Mouse (Mus musculus): ENCODE results near the gene Dppa2. TPM values are rescaled to one million over a fixed set of nuclear protein-coding genes. Genes with fewer than 3 reads are reported as not detected.
A peak's percentile ranks its signal among the peaks of the same experiment; 100 is the strongest.

The Dppa2 gene
- polyA plus RNA-seq, 1 experiment = not detected

DNA sequence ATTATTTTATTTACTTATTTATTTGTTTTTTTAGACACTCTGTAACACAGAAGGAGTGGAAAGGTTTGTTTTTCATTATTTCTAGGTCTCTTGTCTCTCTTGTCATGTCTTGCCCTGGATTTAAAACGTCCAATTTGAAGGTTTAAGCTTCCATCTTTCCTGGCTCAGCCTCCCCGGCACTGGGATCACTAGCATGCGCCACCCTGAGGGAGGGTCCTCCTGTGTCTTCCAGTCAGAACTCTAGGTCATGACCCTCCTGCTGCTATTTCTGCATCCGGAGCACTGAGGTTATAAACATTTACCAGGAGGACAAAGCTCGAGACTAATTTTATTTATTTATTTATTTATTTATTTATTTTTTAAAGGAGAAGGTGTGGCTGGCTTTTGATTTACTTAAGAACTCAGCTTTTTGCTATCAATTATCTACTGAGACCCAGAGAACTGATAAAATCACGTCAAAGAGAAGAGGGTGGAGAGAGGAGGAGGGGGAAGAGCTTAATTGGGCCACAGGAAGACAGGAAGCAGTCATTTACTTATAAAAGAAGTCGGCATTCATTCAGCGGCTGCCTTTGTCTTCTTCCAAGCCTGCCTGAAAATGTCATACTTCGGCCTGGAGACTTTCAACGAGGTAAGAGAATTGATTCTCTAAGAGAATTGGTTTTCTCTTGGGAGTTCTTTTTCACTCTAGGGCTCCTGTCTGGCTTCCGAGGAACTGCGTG lies 6.4 kb downstream of the Dppa2 start:
- WGBS = 78% methylated on average over 12 of the region's 12 CpGs
- Histone ChIP-seq H3K4me1 (ENCODE audit: control insufficient read depth, insufficient read depth, low read length) (no peaks in the 10 kb centered on the region), H3K27me3 (replicated peaks; ENCODE audit: control insufficient read depth, insufficient read depth, low read length) (no peaks in the 10 kb centered on the region), H3K4me3 (ENCODE audit: insufficient read depth, low read depth, low read length) (no peak overlapping the region), H3K36me3 (ENCODE audit: control insufficient read depth, insufficient read depth, low read length) (no peaks in the 10 kb centered on the region), H3K27ac (ENCODE audit: insufficient read depth, low read depth, low read length) (no peak overlapping the region)
- no peak for DNase-seq
- TF ChIP-seq POLR2A (IDR thresholded peaks at IDR 0.05; ENCODE audit: low read depth, low read length) = no peak
- no peak for TF ChIP-seq CTCF (conservative IDR thresholded peaks at IDR 0.05; ENCODE audit: insufficient read depth, insufficient read length, low read depth, low read length)

DNA sequence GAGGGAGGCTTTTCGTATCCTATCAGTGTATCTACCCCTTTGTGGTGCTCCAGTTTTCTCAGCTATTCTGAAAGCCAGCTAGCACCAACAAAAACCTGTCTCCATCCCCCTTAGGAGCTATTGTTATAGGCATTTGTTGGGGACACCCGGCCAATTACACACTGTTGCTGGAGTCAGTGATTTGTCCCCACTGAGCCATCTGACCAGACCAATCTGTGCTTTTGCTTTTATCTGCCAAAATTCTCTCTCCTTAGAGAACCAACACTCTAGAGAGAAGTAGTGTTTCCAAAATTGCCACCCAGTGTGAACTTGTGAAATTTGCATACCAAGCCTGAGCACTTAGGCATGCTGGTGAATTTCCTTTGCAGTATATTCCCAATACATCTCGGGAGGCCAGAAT lies 11.6 kb downstream of the Dppa2 start:
- H3K36me3 ChIP-seq (ENCODE audit: control insufficient read depth, insufficient read depth, low read length) = no peaks in the 10 kb centered on the region
- H3K27me3 ChIP-seq (replicated peaks; ENCODE audit: control insufficient read depth, insufficient read depth, low read length) = no peaks in the 10 kb centered on the region
- TF ChIP-seq POLR2A (IDR thresholded peaks at IDR 0.05; ENCODE audit: low read depth, low read length) (no peak), CTCF (conservative IDR thresholded peaks at IDR 0.05; ENCODE audit: insufficient read depth, insufficient read length, low read depth, low read length) (no peak)
- no peak for DNase-seq
- no peak overlapping the region for H3K27ac ChIP-seq (ENCODE audit: insufficient read depth, low read depth, low read length)
- WGBS = 91% methylated on average over 3 of the region's 3 CpGs
- H3K4me3 ChIP-seq (ENCODE audit: insufficient read depth, low read depth, low read length) = no peak overlapping the region
- no peaks in the 10 kb centered on the region for H3K4me1 ChIP-seq (ENCODE audit: control insufficient read depth, insufficient read depth, low read length)

DNA sequence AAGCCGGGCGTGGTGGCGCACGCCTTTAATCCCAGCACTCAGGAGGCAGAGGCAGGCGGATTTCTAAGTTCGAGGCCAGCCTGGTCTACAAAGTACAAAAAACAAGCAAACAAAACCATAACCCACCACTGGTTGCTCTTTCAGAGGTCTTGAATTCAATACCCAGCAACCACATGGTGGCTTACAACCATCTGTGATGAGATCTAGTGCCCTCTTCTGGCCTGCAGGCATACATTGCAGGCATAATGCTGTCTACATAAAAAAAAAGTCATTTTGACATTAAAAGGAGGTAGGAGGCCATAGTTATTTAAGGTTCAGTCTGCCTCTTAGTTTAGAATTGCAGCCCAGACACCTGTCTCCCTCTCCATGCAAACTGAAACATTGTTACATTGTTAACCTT lies 17.1 kb downstream of the Dppa2 start:
- Histone ChIP-seq H3K36me3 (ENCODE audit: control insufficient read depth, insufficient read depth, low read length) (no peaks in the 10 kb centered on the region), H3K4me3 (ENCODE audit: insufficient read depth, low read depth, low read length) (no peak overlapping the region), H3K27me3 (replicated peaks; ENCODE audit: control insufficient read depth, insufficient read depth, low read length) (no peaks in the 10 kb centered on the region), H3K27ac (ENCODE audit: insufficient read depth, low read depth, low read length) (no peak overlapping the region), H3K4me1 (ENCODE audit: control insufficient read depth, insufficient read depth, low read length) (no peaks in the 10 kb centered on the region)
- DNase-seq = no peak
- 96% methylated on average over 6 of the region's 6 CpGs for WGBS
- TF ChIP-seq CTCF (conservative IDR thresholded peaks at IDR 0.05; ENCODE audit: insufficient read depth, insufficient read length, low read depth, low read length) (0 out of 2 replicates have a peak, but pooled peaks have one; percentile 4), POLR2A (IDR thresholded peaks at IDR 0.05; ENCODE audit: low read depth, low read length) (no peak)

GRCm38 (mm10) chr16:48323133-48323532 lies 19.4 kb downstream of the Dppa2 start:
- H3K4me1 ChIP-seq (ENCODE audit: control insufficient read depth, insufficient read depth, low read length) = no peaks in the 10 kb centered on the region
- 65% methylated on average over 6 of the region's 6 CpGs for WGBS
- TF ChIP-seq POLR2A (IDR thresholded peaks at IDR 0.05; ENCODE audit: low read depth, low read length) (no peak), CTCF (conservative IDR thresholded peaks at IDR 0.05; ENCODE audit: insufficient read depth, insufficient read length, low read depth, low read length) (no peak)
- H3K27ac ChIP-seq (ENCODE audit: insufficient read depth, low read depth, low read length) = no peak overlapping the region
- H3K4me3 ChIP-seq (ENCODE audit: insufficient read depth, low read depth, low read length) = no peak overlapping the region
- no peak for DNase-seq
- no peaks in the 10 kb centered on the region for H3K36me3 ChIP-seq (ENCODE audit: control insufficient read depth, insufficient read depth, low read length)
- H3K27me3 ChIP-seq (replicated peaks; ENCODE audit: control insufficient read depth, insufficient read depth, low read length) = no peaks in the 10 kb centered on the region

- no peak overlapping the region for H3K27ac ChIP-seq (ENCODE audit: insufficient read depth, low read depth, low read length)
- TF ChIP-seq CTCF (conservative IDR thresholded peaks at IDR 0.05; ENCODE audit: insufficient read depth, insufficient read length, low read depth, low read length) = no peak
- no peak for TF ChIP-seq POLR2A (IDR thresholded peaks at IDR 0.05; ENCODE audit: low read depth, low read length)
- DNase-seq = no peak
- H3K4me3 ChIP-seq (ENCODE audit: insufficient read depth, low read depth, low read length) = no peak overlapping the region
- H3K36me3 ChIP-seq (ENCODE audit: control insufficient read depth, insufficient read depth, low read length) = no peaks in the 10 kb centered on the region
- whole genome bisulfite sequencing = 89% methylated on average over 8 of the region's 8 CpGs
- H3K27me3 ChIP-seq (replicated peaks; ENCODE audit: control insufficient read depth, insufficient read depth, low read length) = no peaks in the 10 kb centered on the region
- H3K4me1 ChIP-seq (ENCODE audit: control insufficient read depth, insufficient read depth, low read length) = no peaks in the 10 kb centered on the region
These were observed 20.1 kb downstream of the Dppa2 start for GRCm38 (mm10) chr16:48323602-48324345.

DNA sequence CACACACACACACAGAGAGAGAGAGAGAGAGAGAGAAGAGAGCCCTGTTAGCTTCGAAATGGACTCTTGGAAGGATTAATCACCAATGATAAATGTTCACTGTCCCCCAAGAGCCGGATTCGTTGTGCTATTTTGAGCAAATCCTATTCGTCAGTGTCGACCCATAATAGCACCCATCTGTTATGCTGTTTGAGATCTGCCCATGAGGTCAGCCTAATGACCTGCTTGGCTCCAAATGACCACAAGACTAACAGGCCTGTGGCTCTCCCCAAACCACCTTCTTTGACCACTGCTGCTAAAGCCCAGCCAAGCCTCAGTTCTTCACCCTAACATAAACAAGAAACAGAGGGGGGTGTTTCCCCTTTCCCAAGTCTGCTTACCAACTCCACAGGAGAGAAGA lies 23.2 kb downstream of the Dppa2 start:
- no peak overlapping the region for H3K27ac ChIP-seq (ENCODE audit: insufficient read depth, low read depth, low read length)
- no peaks in the 10 kb centered on the region for H3K4me1 ChIP-seq (ENCODE audit: control insufficient read depth, insufficient read depth, low read length)
- H3K4me3 ChIP-seq (ENCODE audit: insufficient read depth, low read depth, low read length) = no peak overlapping the region
- H3K27me3 ChIP-seq (replicated peaks; ENCODE audit: control insufficient read depth, insufficient read depth, low read length) = no peaks in the 10 kb centered on the region
- DNase-seq = peak; percentile 10
- WGBS = 47% methylated on average over 5 of the region's 5 CpGs
- TF ChIP-seq CTCF (conservative IDR thresholded peaks at IDR 0.05; ENCODE audit: insufficient read depth, insufficient read length, low read depth, low read length) (no peak), POLR2A (IDR thresholded peaks at IDR 0.05; ENCODE audit: low read depth, low read length) (no peak)
- H3K36me3 ChIP-seq (ENCODE audit: control insufficient read depth, insufficient read depth, low read length) = no peaks in the 10 kb centered on the region

GRCm38 (mm10) chr16:48328420-48328819 lies 24.7 kb downstream of the Dppa2 start:
- Histone ChIP-seq H3K36me3 (ENCODE audit: control insufficient read depth, insufficient read depth, low read length) (no peaks in the 10 kb centered on the region), H3K27me3 (replicated peaks; ENCODE audit: control insufficient read depth, insufficient read depth, low read length) (no peaks in the 10 kb centered on the region), H3K27ac (ENCODE audit: insufficient read depth, low read depth, low read length) (no peak overlapping the region), H3K4me3 (ENCODE audit: insufficient read depth, low read depth, low read length) (no peak overlapping the region), H3K4me1 (ENCODE audit: control insufficient read depth, insufficient read depth, low read length) (no peaks in the 10 kb centered on the region)
- DNase-seq = no peak
- no peak for TF ChIP-seq CTCF (conservative IDR thresholded peaks at IDR 0.05; ENCODE audit: insufficient read depth, insufficient read length, low read depth, low read length)
- no peak for TF ChIP-seq POLR2A (IDR thresholded peaks at IDR 0.05; ENCODE audit: low read depth, low read length)
- WGBS = 96% methylated on average over 2 of the region's 2 CpGs
